Mouse (Mus musculus): ENCODE data around the gene Tmco3. TPM values are rescaled to one million over a fixed set of nuclear protein-coding genes. Genes with fewer than 3 reads are reported as not detected.

Tmco3 gene
- polyA plus RNA-seq, 1 experiment = 7.4 TPM

DNA sequence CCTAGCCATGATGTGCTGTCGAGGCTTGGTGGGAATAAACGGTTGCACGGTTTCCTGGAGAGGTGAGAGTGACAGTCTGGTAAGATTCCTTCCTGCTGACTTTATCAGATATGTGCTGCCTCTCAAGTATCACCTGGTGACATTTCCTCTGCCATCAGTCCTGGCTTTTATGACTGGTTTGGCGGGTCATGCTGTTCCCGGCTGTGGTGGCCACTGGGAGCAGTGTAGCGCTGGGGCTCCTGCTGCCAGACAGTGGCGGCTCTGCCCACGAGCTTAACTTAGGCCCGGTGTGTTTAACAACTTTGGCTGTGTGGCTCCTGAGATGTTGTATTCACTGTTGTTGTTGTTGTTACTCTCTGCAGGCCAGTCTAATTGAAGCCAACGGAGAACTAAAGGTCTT lies 68.7 kb downstream of the Tmco3 start:
- Histone ChIP-seq H3K4me3 (replicated peaks; ENCODE audit: control insufficient read depth, low read depth, low read length) (no peak overlapping the region), H3K4me1 (ENCODE audit: control insufficient read depth, insufficient read depth, low read length) (peaks cover 20% of the 10 kb centered on the region), H3K27ac (ENCODE audit: control insufficient read depth, insufficient read depth, low read depth, low read length, poor library complexity) (peak overlapping the region; percentile 29; the same call in 1 of the 2 replicates)
- 39% methylated on average over 10 of the region's 10 CpGs for WGBS
- no peak for TF ChIP-seq POLR2A (IDR thresholded peaks at IDR 0.05; ENCODE audit: borderline replicate concordance, control insufficient read depth, low read depth, low read length)
- no peak for TF ChIP-seq CTCF (IDR thresholded peaks at IDR 0.05; ENCODE audit: control insufficient read depth, insufficient read depth, low read length)

DNA sequence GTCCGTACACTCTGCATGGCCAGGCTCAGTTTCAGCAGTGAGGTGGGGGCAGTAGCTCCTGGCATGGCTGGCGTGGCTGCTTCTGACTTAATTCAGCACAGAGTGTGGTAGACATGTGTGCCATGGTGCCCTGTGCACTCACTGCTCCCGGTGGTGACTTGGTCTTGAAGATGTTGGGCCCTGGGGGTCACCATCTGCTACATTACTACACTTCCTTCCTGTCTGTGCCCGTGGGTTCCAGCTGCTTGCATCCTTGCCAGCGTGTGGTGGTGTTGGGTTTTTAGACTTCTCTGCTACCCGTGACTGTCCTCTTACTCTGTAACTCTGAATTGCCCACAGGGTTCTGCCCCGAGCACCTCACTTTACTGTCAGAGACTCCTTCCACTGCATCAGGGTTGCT lies 72.2 kb downstream of the Tmco3 start:
- TF ChIP-seq POLR2A (IDR thresholded peaks at IDR 0.05; ENCODE audit: borderline replicate concordance, control insufficient read depth, low read depth, low read length) = no peak
- WGBS = 22% methylated on average over 7 of the region's 7 CpGs
- peaks cover 6% of the 10 kb centered on the region; the same call in 1 of the 2 replicates for H3K4me1 ChIP-seq (ENCODE audit: control insufficient read depth, insufficient read depth, low read length)
- H3K4me3 ChIP-seq (replicated peaks; ENCODE audit: control insufficient read depth, low read depth, low read length) = peak overlapping the region; percentile 18
- peak overlapping the region; percentile 79 for H3K27ac ChIP-seq (ENCODE audit: control insufficient read depth, insufficient read depth, low read depth, low read length, poor library complexity)

GRCm38 (mm10) chr8:13361865-13362264 lies 73.9 kb downstream of the Tmco3 start:
- Histone ChIP-seq H3K27ac (ENCODE audit: control insufficient read depth, insufficient read depth, low read depth, low read length, poor library complexity) (peak overlapping the region; percentile 9; the same call in 1 of the 2 replicates), H3K4me3 (replicated peaks; ENCODE audit: control insufficient read depth, low read depth, low read length) (no peak overlapping the region), H3K4me1 (ENCODE audit: control insufficient read depth, insufficient read depth, low read length) (peaks cover 4% of the 10 kb centered on the region; the same call in 1 of the 2 replicates)
- no peak for TF ChIP-seq POLR2A (IDR thresholded peaks at IDR 0.05; ENCODE audit: borderline replicate concordance, control insufficient read depth, low read depth, low read length)
- TF ChIP-seq CTCF (IDR thresholded peaks at IDR 0.05; ENCODE audit: control insufficient read depth, insufficient read depth, low read length) = peak; percentile 75
- WGBS = 77% methylated on average over 6 of the region's 6 CpGs

Other genes starting within 250 kb of the Tmco3 start
- 0.34 and 0.70 TPM in 2 replicates for gene Proz, start 227.3 kb upstream of the Tmco3 start, polyA plus RNA-seq (2011; ENCODE audit: insufficient read depth, insufficient read length, low replicate concordance, missing spikeins)
- gene Pcid2, start 182.7 kb upstream of the Tmco3 start, polyA plus RNA-seq (2011; ENCODE audit: insufficient read depth, insufficient read length, low replicate concordance, missing spikeins) = 16.6 and 19.1 TPM in 2 replicates
- 54.9 and 73.7 TPM in 2 replicates for gene Cul4a, start 182.6 kb upstream of the Tmco3 start, polyA plus RNA-seq (2011; ENCODE audit: insufficient read depth, insufficient read length, low replicate concordance, missing spikeins)
- gene Lamp1, start 129.0 kb upstream of the Tmco3 start, polyA plus RNA-seq (2011; ENCODE audit: insufficient read depth, insufficient read length, low replicate concordance, missing spikeins) = 61.3 and 127 TPM in 2 replicates
- 6.8 and 20.6 TPM in 2 replicates for gene Grtp1, start 87.6 kb upstream of the Tmco3 start, polyA plus RNA-seq (2011; ENCODE audit: insufficient read depth, insufficient read length, low replicate concordance, missing spikeins)
- gene Adprhl1, start 34.0 kb upstream of the Tmco3 start, polyA plus RNA-seq (2011; ENCODE audit: insufficient read depth, insufficient read length, low replicate concordance, missing spikeins) = 0.99 TPM in 1 of 2 replicates, not detected in the other
- gene Dcun1d2, start 59 bp upstream of the Tmco3 start, polyA plus RNA-seq (2011; ENCODE audit: insufficient read depth, insufficient read length, low replicate concordance, missing spikeins) = 5.7 and 7.4 TPM in 2 replicates
- 56.4 and 72.3 TPM in 2 replicates for gene Tfdp1, start 50.6 kb downstream of the Tmco3 start, polyA plus RNA-seq (2011; ENCODE audit: insufficient read depth, insufficient read length, low replicate concordance, missing spikeins)
- not detected in 2 replicates for gene Atp4b, start 108.6 kb downstream of the Tmco3 start, polyA plus RNA-seq (2011; ENCODE audit: insufficient read depth, insufficient read length, low replicate concordance, missing spikeins)
- 0.20 TPM in 1 of 2 replicates, not detected in the other for gene Grk1, start 116.9 kb downstream of the Tmco3 start, polyA plus RNA-seq (2011; ENCODE audit: insufficient read depth, insufficient read length, low replicate concordance, missing spikeins)
- not detected in 2 replicates for gene Tmem255b, start 147.0 kb downstream of the Tmco3 start, polyA plus RNA-seq (2011; ENCODE audit: insufficient read depth, insufficient read length, low replicate concordance, missing spikeins)
- 33.7 and 50.8 TPM in 2 replicates for gene Gas6, start 206.3 kb downstream of the Tmco3 start, polyA plus RNA-seq (2011; ENCODE audit: insufficient read depth, insufficient read length, low replicate concordance, missing spikeins)

All from bone marrow, adult 2 months (tissue).